Mouse (Mus musculus) kidney, adult 2 months (tissue): ENCODE data around the gene Topbp1.

ENCODE experiments used
- CTCF ChIP-seq: fragments of 200-500 bp; conservative IDR thresholded peaks from 2 replicates; pipeline ENCODE4 v1.5.1; 2011; ENCODE audit warnings: low read depth, mild to moderate bottlenecking, control low read depth, low read length, moderate library complexity, mixed read lengths; ENCODE audit not compliant: insufficient read depth, insufficient read length
- POLR2A ChIP-seq: fragments of 200-500 bp; IDR thresholded peaks from one replicate; pipeline ENCODE4 v1.6.1; 2011; ENCODE audit warnings: low read depth, low read length, control low read depth

GRCm38 (mm10) chr9:103378686-103379085 lies 73.7 kb downstream of the Topbp1 start:
- TF ChIP-seq POLR2A (no peak), CTCF (no peak)
